Mouse (Mus musculus) subcutaneous adipose tissue, adult 2 months (tissue): ENCODE data around the gene Hhex. TPM values are rescaled to one million over a fixed set of nuclear protein-coding genes. Genes with fewer than 3 reads are reported as not detected.

Source experiments
- polyA plus RNA-seq: library from polyadenylated mRNA; depleted of rRNA; stranded (reverse); fragments of >200 nt; gene quantifications from 2 replicates; pipeline ENCODE4 v1.2.3, GENCODE M21; 2012; ENCODE audit warnings: low replicate concordance; rRNA removed

Gene Hhex
- polyA plus RNA-seq: 6.2 and 6.8 TPM in 2 replicates

DNA sequence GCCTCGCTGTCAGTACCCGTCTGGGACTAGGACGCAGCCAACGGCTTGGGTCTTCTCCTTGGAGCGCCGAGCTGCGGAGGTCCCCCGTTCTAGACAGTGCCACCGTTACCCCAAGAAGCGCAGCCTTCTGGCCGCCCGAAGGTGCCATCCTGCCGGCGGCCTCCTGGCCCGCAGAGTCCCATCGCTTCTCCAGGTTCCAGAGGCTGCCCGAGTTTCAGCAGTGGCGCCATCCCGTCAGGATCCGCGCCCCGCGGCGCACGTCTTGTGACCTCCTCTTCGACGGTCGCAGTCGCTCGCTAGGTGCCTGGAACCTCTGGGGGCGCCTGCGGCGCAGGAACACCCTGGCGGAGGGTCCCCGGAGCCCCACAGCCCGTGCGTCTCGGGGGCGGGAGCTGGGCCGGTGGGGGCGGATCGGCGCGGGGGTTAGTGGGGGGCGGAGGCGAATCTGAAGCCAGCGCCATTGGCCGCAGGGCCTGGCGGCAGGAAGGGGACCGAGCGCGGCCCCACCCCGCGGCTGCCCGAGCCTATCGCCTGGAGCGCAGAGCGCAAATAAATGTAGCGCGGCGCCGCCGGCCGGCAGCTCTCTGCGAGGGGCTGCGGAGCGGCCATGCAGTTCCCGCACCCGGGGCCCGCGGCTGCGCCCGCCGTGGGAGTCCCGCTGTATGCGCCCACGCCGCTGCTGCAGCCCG, at the start of gene Hhex:
Gene Hhex (plus strand): TSS at position 548 of the 689 bp plus-strand sequence.

Other genes with a start within 250 kb of the Hhex start
- gene March5, start 227.3 kb upstream of the Hhex start, polyA plus RNA-seq: 48.0 and 62.3 TPM in 2 replicates
- gene Cpeb3, start 226.2 kb upstream of the Hhex start, polyA plus RNA-seq: 5.8 and 10.1 TPM in 2 replicates
- 31.4 and 36.4 TPM in 2 replicates for gene Ide, start 97.0 kb upstream of the Hhex start, polyA plus RNA-seq
- 0.44 and 2.8 TPM in 2 replicates for gene Kif11, start 58.4 kb upstream of the Hhex start, polyA plus RNA-seq
- 8.0 and 12.3 TPM in 2 replicates for gene Exoc6, start 115.6 kb downstream of the Hhex start, polyA plus RNA-seq